Mouse (Mus musculus) ovary, postnatal 14 days (tissue): ENCODE measurements at regions not wholly inside any gene's neighbourhood (a gene's known extent, or its start where the extent isn't known, plus 50 kb on each side); places are given as distances from the start of the nearest gene placed in this dataset.

Source experiments
- DNase-seq: peaks from one replicate; pipeline ENCODE4 v3.0.0; 2022; ENCODE audit warnings: low spot score

DNA sequence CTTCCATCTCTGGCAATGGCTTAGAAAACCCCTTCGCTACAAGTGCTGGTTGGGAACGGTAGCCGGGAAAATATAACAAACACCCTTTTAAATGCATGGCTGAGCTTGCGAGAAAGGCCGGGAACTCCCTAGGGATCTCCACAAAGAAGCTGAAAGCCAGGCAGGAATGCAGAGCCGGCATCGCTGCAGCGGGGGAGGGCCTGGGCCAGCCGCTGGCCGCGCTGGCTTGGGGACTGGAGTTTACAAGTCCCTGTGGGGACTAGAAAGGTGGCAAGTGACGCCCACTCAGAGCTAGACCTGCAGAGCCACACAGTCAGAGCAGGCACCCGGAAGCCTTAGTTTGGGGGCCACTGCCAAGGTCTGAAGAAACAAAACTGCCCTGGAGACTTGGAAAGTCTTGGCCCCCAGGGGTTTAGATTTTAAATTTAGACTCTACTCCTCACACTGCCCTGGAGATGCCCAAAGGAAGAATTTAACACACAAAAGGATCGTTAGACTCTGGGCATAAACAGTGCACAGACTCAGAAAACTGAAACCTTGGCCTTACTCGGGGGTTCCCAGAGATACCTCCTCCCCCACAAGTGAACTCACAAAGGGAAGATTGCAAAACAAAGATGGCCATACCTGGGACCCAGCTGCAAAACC is 59.4 kb downstream of the 1700001O22Rik start:
- DNase-seq: peak; percentile 55

DNA sequence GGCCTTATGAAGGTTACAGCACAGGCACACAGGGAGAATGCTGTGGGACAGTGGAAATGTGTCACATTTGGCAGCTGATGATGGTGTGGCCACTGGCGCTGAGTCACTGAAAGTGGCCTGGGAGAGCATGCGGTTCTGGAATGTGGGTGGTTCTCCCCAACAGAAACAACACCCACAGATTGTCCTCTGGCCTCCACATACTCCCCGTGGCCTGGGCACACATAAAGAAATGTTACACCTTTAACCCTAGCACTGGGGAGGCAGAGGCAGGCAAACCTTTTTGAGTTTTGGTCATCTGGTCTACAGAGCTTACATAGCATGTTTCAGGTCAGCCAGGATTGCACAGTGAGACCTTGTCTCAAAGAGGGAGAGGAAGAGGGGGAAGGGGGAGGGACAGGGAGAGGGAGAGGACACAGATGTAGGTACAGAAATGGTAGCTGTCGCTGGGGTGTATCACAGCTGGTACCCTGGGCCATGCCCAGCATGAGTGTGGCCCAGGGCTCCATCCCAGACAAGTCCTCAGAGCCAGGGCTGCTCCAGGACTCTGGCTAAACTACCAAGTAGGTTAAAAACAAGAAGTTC is 60.1 kb downstream of the 1700001O22Rik start:
- no peak for DNase-seq

DNA sequence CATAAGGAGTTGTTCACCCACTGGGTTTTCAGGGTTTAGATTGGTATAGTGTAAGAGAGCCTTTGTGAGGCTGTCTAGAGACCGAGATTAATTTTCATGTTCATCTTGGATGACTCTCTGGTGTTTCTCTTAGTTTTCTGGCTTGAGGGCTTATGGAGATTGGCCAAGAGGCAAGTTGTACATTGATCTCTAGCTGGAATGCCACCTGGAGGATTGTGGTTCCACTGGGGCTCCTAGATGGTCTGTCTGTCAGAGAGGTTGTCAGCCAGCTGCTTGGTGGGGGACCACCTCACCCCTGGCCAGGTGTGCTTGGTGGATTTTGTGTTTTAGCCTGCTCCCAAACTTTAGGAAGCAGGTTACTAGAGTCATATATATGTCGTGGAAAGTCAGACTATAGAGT is 62.0 kb downstream of the 1700001O22Rik start:
- DNase-seq: no peak

DNA sequence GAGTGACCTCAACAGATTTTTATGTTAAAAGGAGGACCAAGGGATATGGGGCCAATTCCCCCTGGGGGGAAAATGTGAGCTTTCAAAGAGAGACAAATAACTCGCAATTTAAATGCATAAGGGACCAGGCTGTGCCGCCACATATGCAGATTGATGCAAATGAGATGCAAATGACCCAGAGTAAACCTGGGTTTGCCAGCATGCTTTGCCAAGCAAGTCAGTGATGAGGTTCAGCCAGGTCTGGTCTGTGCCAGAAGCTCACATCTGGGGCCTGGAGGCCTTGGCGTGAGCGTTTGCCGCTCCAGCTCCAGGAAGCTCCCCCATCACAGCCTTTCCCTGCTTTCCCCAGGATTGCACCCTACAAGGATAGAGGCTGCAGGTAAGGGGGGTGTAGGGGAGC is 65.7 kb downstream of the 1700001O22Rik start:
- no peak for DNase-seq

DNA sequence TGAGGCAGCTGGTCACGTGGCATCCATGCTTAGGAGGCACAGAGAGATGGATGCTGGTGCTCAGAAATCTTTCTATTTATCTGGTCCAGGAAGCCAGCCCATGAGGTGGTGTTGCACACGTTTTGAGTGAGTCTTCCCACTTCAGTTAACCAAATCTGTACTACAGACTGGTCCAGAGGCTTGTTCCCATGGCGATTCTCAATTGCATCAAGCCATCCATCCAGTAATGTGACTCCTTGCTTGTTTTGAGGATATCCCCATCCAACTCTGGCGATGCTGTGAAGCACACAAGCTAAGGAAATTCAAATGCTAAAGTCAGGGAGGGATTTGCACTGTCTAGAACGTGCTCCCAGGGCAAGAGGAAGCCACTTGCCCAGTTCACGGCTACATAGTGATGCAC is 66.8 kb downstream of the 1700001O22Rik start:
- no peak for DNase-seq

DNA sequence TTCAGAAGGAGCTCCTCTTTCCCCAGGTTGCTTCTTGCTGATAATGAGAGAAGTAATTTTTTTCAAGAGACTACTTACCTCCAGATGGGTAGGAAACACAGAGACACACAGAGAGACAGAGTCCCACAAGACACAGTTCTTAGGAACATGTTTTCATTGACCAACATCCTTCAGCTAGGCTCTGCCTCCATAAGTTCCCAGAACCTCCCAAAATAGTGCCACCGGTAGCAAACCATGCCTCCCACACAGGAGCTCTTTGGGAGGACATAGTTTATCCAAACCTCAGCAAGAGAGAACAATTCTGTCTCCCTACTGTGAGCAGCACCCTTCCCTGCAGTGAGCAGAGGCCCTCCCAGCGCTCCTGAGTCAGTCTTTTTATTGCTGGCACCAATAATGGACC is 67.2 kb downstream of the 1700001O22Rik start:
- DNase-seq: no peak

DNA sequence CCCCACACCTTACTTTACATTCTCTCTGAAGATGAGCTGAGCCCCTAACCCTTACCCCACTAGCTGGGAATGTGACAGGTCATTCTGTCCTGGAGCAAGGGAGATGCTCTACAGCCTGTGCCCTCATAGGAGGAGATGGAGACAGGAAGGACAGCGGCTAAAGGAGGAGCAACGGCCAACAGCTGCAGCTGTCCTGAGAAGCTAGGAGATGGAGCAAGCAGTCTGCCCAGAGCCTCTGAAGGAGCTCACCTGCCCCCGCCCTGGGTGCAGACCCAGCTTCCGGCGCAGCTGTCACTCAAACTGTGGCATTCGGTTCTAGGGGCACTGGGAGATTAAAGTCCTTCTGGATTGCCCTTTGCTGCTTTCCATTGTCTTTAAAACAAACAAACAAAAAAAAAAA is 69.6 kb downstream of the 1700001O22Rik start:
- DNase-seq: no peak

DNA sequence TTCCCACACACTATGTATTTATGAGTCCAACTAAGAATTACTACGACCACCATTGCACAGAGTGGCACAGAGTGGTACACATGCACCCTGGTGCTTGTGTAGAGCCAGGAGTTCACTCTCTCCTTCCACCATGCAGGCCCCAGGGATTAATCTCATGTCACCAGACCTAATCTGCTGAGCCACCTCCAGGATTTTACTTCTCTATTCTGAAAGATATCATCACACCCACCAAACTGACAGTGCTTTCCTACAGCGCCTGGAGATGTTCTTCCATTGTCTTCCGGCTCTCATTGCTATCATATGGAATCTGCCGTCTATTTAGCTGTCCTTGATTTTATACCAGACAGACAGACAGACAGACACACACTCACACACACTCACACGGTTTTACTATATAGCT is 71.6 kb downstream of the 1700001O22Rik start:
- no peak for DNase-seq

DNA sequence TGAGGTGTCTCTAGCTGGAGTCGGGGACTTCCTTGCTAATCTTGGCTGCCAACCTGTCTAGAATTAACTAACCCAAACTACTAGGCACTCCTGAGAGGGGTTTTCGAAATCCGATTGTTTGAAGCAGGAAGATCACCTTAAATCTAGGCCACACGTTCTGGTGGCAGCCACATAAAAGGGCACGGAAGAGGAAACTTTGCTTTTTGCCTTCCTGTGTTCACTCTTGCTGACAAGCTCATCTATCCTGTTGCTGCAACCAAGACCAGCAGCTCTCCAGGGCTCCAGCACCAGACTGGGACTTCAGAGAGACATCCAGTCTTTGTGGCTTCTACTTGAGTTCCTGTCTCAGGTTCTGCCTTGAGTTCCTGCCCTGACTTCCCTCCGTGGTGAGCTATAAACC is 75.5 kb downstream of the 1700001O22Rik start:
- DNase-seq: no peak

DNA sequence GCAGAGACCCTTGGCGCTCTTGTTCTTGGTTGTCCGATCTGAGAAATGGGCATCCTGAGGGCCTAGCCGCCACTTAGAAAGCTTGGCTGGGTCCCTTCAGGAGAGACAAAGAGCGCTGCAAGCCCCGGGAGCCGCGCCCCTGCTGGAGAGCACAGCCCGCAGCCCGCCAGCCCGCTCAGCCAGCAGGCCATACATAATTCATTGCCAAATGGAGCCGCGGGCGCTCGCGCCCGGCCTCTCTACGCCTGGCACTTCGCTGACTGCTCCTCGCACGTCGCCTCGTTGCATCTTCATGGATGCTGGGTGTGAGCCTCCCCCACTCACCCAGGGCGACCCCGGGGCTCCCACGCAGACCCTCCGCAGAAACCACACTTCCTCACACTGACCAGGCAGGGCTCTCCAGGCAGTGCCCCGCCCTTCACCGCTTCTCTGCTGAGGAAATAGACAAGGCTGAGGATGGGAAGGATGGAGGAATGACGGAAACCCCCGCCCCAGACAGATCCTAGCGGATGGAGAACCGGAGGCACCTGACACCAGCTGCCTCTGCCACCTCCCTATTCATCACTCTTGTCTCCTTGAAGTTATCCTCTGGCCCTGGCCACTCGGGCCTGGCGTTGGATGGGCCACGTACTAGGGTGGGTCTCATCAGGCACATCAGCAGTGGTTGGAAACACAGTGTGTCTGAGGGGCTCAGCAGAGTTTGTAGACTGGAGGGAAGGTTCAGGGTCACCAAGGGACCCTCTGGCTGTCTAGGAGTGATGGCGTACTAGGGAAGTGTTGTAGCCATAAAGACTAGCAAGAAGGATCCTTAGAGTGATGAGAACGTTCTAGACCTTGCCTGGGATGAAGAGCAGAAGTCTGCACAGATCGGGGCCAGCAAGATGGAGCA is 77.6 kb downstream of the 1700001O22Rik start:
- DNase-seq: no peak

DNA sequence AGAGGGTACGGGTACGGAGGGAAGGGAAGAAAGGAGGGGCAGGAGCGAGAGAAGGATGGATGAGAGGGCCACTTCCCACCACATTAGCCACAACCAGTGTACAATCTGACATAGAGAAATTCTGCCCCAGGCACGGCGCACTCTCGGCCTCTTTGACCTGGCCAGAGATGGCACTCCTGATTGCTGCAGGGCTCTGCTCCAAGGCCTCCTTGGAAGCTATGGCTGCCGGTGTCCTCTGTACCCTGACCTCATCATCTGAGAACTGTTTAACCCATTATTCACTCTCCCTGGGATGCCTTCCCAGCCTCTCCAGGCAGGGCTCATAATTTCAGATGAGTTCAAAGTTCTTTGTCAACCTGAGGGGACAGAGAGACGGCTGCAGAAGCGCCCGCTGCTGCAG is 78.3 kb downstream of the 1700001O22Rik start:
- no peak for DNase-seq

DNA sequence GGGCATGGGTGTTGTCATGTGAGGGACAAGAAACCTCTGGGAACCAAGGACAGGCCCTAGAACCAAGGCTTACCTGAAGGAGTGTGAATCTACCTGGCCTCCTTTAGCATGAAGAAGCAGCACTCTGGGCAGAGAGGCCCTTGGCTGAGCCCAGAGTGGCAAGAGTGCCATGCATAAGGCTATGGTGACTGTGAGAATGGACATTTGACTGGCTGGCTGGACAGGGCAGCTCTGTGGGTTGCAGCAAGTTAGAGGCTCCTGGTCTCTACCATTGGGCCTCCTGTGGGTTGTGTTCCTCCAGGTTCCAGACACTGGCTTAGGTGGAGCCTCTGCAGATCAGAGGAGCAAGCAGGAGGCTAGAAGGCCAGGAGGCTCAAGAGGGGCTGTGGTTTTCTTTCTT is 78.9 kb downstream of the 1700001O22Rik start:
- no peak for DNase-seq

DNA sequence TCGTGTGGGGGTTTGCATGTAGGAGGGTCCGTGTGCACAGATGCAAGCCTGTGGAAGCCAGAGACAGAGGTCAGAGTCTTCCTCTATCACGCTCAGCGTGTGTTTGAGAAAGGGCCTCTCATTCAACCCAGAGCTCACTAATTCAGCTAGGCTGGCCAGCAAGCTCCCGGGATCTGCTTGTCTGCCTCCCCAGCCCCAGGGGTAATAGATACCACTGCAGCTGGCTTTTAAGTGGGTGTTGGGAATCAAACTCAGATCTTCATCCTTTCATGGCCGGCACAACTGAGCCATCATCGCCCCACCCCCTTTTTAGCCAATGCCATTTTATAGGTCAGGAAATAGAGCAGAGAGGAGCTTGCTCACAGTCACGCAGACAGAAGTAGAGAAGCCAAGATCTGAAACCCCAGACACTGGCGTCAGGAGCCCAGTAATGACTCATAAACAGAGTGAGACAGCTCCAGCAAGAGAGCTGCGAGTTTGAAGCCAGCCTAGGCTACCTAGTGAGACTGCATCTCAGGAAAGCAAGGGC is 80.3 kb downstream of the 1700001O22Rik start:
- DNase-seq: no peak

DNA sequence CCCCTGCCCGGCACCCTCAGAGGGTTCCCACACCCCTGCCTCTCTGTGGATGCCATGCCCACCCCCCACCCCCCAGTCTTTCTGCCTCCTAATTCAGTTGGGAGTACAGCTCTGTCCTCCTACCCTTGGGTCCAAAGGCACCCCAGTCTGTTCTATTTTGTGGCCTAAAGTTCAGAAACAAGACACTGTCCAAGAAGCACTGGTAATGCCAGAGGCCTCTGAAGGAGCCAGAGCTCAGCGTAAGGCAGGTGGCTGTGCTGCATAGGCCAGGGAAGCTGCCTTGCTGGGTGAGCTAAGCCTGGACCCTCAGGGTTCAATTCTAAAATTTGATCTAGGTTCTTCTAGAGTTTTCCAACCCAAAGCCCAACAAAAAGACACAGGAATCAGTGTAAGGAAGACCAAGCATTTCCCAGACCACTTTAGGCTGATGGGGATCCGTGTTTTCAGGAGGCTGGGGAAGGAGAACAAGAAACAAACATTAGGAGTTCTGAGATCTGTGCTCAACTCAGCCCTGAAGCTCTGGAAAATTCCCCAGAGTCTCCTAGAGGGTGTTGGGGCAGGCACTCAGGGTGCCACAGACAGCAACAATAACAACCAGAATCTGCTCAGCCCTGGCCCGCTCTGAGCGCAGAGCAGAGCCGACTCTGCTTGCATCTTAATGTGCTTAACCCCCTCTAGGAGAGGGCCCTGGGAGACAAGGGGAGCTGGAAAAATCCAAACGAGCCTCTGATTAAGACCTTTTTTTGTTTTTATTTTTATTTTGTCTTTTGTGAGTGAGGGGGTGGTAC is 81.0 kb downstream of the 1700001O22Rik start:
- DNase-seq: no peak

DNA sequence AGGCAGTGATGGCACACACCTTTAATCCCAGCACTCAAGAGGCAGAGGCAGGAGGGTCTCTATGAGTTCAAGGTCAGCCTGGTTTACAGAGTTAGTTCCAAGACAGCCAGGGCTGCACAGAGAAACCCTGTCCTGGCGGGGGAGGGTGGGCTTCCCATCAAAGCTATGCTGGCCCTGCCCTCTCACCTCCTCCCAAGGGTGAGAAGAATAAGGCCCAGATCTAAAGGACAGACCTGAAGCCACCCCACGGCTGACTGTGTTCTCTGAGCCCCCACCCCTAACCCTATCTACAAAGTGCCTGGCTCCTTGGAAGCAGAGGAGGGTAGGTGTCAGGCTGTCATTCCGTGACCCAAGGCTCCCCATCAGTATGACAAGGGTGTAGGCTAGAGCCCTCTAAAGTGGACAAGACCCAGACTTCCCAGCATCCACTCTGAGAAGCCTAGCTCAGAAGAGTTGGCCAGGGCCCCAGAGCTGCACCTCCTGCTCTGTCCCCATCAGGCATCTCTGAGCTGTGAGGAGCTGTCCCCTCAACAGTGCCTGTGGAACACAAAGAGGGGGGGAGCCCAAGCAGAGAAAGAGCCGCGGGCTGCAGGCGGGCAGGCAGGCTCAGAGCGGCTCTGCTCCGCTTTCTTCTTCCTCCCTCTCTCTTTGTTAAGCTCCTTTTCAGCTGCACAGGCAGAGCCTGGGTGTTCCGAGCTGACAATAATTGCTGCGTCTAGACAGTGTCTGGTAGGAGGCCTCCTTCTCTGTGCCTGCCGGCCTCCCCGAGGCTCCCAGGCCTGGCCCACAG is 81.8 kb downstream of the 1700001O22Rik start:
- no peak for DNase-seq

DNA sequence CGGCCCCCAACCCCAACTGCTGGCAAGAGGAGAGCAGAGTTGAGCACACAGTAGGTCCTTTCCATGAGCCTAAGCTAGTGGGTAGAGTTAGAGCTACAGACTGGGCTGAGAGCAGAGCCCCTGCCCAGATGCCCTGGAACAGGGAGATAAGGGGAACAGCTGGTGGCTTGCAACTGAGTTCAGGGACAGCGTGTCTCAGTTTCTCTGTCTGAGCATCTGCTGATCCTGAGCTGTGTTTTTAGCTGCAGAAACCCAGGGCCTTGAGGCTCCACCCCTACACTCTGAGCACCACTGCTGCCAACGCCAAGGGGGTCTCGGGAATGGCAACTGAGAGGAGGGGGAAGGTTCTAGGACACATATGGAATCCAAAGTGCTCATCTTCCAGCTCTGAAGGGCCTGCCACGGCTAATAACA is 82.4 kb downstream of the 1700001O22Rik start:
- DNase-seq: no peak

DNA sequence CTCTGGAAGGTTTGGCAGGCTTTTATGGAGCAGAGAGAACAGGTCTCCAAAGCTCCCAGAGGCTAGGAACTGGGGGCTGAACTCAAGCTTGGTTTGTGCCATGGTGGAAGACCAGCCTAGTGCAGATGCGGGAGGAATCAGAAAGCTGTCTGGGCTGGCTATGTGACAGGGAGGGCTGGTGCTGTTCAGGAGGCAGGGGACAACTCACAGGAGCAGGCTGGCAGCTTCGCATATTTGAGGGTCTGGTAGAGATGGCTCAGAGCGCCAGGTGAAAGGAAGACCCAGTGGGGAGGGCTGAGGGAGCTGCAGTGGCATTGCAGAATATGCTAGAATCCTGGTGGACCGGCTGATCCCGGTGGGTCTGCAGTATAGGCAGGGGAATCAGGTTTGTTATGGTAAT is 83.2 kb downstream of the 1700001O22Rik start:
- no peak for DNase-seq

DNA sequence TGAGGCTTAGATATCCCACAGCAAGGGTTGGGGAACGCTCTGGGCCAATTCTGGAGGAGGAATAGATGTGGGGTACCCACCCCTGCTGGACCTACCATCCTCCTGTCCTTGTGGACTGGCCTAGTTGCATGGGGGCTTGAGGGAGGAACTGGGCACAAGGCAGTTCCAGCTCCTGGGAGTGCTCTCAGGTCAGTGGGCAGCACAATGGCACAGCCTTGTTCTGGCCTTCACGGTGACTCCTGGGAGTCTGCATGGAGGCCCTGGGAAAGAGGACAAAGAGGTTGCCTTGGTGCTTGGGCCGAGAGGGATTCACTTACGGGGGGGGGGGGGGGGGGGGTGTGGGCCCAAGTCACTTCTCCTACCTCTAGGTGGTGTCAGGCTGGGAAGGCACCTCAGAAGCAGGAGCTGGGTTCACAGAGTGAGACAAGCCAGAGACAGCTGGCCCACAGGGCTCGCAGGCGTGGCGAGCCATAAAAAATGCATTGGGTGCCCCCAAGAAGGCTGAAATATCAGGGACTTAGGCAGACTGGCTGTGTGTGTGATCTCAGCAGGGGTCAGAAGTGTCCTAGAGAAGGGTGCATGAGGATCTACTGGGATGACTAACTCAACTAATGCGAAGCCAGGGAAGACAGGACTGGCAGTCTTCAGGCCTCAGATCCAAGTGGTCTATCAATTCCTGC is 83.7 kb downstream of the 1700001O22Rik start:
- no peak for DNase-seq

DNA sequence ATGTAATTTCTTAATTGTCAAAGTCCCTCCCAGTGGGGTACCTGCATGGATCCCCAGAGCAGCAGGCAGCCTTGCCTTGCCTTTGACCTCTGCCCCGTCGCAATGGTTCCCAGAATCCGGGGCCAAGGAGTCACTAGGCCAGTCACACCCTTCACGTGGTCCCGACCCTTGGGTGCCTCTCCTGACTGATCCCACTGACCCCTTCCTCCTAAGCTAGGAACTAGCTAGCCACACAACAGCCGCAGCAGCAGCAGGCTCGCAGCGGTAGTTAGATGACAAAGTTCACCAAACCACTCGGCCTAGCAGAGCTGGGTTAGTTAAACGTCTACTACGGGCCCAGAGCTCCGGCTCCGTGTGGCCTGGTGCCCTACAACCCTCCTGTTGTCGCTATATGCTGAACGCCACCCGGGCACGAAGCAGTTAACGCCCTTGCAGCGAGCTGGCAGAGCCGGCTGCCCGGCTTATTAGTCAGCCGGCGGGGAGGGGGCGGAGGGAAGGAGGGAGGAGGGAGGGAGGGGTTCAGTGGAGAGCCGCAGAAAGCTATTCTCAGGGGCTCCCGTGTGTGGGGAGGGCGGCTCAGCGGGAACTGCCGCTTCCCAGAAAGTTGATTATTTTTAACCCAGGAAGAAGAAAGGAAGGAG is 84.6 kb downstream of the 1700001O22Rik start:
- DNase-seq: peak; percentile 75

DNA sequence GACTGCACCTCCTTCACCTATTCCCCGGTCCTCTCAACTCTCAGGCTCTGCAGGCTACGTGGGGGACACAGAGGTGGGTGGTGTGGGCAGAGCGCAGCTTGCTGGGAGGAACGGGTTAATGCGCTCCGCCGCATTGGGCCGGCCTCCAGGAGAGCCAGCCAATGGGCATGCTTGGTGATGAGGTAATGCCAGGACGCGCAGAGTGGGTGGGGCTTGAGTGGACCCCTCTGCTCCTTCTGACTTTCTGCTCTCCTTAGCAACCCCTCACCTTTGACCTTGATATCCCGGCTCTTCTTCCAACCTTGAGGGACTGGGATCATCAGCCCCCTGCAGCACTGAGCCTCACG is 85.2 kb downstream of the 1700001O22Rik start:
- peak; percentile 91 for DNase-seq
